Mouse (Mus musculus): ENCODE measurements at regions not wholly inside any gene's neighbourhood (a gene's known extent, or its start where the extent isn't known, plus 50 kb on each side); places are given as distances from the start of the nearest gene placed in this dataset.

GRCm38 (mm10) chr14:9492228-9492627 is 826.2 kb upstream of the 4930452B06Rik start:
- no peak for TF ChIP-seq HCFC1 (IDR thresholded peaks at IDR 0.05; ENCODE audit: borderline replicate concordance, insufficient read depth, low read length)
- no peak for TF ChIP-seq ZNF384 (IDR thresholded peaks at IDR 0.05; ENCODE audit: low read depth, low read length)
- TF ChIP-seq MAFK (IDR thresholded peaks at IDR 0.05; ENCODE audit: insufficient read depth, low read depth, low read length) = no peak
- TF ChIP-seq ZC3H11A (IDR thresholded peaks at IDR 0.05; ENCODE audit: borderline replicate concordance, low read depth, low read length) = no peak
- TF ChIP-seq CHD2 (IDR thresholded peaks at IDR 0.05; ENCODE audit: low read depth, low read length) = no peak
- in situ Hi-C loops (cut with MboI; ENCODE audit: low sequenced_read_pairs in 2 of 2, unreplicated experiment in 2 of 2) = no loop called here
- no peak overlapping the region for H3K27ac ChIP-seq (ENCODE audit: insufficient read depth, low read depth, low read length, poor library complexity, severe bottlenecking)

GRCm38 (mm10) chr14:9488585-9488984 is 822.5 kb upstream of the 4930452B06Rik start:
- in situ Hi-C loops (cut with MboI; ENCODE audit: low sequenced_read_pairs in 2 of 2, unreplicated experiment in 2 of 2) = no loop called here
- Histone ChIP-seq H3K9ac (ENCODE audit: insufficient read depth, low read depth, low read length, poor library complexity, severe bottlenecking) (no peak overlapping the region), H3K4me1 (ENCODE audit: control insufficient read depth in 2 of 2, insufficient read depth in 2 of 2, low read length in 2 of 2, poor library complexity in 1 of 2) (no peaks in the 10 kb centered on the region), H3K9me3 (ENCODE audit: control insufficient read depth, insufficient read depth, low read depth, low read length) (no peaks in the 10 kb centered on the region), H3K27ac (ENCODE audit: insufficient read depth, low read depth, low read length, poor library complexity, severe bottlenecking) (no peak overlapping the region), H3K36me3 (ENCODE audit: control insufficient read depth, insufficient read depth, low read length, poor library complexity, severe bottlenecking) (no peaks in the 10 kb centered on the region), H3K4me3 (ENCODE audit: insufficient read depth in 1 of 2, low read depth in 1 of 2, low read length in 2 of 2, poor library complexity in 1 of 2, severe bottlenecking in 1 of 2) (no peak overlapping the region)
- TF ChIP-seq MAFK (IDR thresholded peaks at IDR 0.05; ENCODE audit: insufficient read depth, low read depth, low read length) = no peak
- no peak for TF ChIP-seq ZC3H11A (IDR thresholded peaks at IDR 0.05; ENCODE audit: borderline replicate concordance, low read depth, low read length)
- no peak for DNase-seq (ENCODE audit: low read depth, low spot score)

More at GRCm38 (mm10) chr14:9492228-9492627, 826.2 kb upstream of the 4930452B06Rik start:
- H3K4me1 ChIP-seq (ENCODE audit: control insufficient read depth in 2 of 2, insufficient read depth in 2 of 2, low read length in 2 of 2, poor library complexity in 1 of 2) = no peaks in the 10 kb centered on the region
- H3K9ac ChIP-seq (ENCODE audit: insufficient read depth, low read depth, low read length, poor library complexity, severe bottlenecking) = no peak overlapping the region
- H3K36me3 ChIP-seq (ENCODE audit: control insufficient read depth, insufficient read depth, low read length, poor library complexity, severe bottlenecking) = no peaks in the 10 kb centered on the region
- no peaks in the 10 kb centered on the region for H3K9me3 ChIP-seq (ENCODE audit: control insufficient read depth, insufficient read depth, low read depth, low read length)
- H3K4me3 ChIP-seq (ENCODE audit: insufficient read depth in 1 of 2, low read depth in 1 of 2, low read length in 2 of 2, poor library complexity in 1 of 2, severe bottlenecking in 1 of 2) = no peak overlapping the region
- no peak for DNase-seq (ENCODE audit: low read depth, low spot score)

- no peak overlapping the region for H3K9ac ChIP-seq (ENCODE audit: insufficient read depth, low read depth, low read length, poor library complexity, severe bottlenecking)
- H3K36me3 ChIP-seq (ENCODE audit: control insufficient read depth, insufficient read depth, low read length, poor library complexity, severe bottlenecking) = no peaks in the 10 kb centered on the region
- no peaks in the 10 kb centered on the region for H3K9me3 ChIP-seq (ENCODE audit: control insufficient read depth, insufficient read depth, low read depth, low read length)
- H3K4me1 ChIP-seq (ENCODE audit: control insufficient read depth in 2 of 2, insufficient read depth in 2 of 2, low read length in 2 of 2, poor library complexity in 1 of 2) = no peaks in the 10 kb centered on the region
- H3K4me3 ChIP-seq (ENCODE audit: insufficient read depth in 1 of 2, low read depth in 1 of 2, low read length in 2 of 2, poor library complexity in 1 of 2, severe bottlenecking in 1 of 2) = no peak overlapping the region
- H3K27ac ChIP-seq (ENCODE audit: insufficient read depth, low read depth, low read length, poor library complexity, severe bottlenecking) = no peak overlapping the region
- TF ChIP-seq MAFK (IDR thresholded peaks at IDR 0.05; ENCODE audit: insufficient read depth, low read depth, low read length) (no peak), HCFC1 (IDR thresholded peaks at IDR 0.05; ENCODE audit: borderline replicate concordance, insufficient read depth, low read length) (no peak), CHD2 (IDR thresholded peaks at IDR 0.05; ENCODE audit: low read depth, low read length) (no peak), ZNF384 (IDR thresholded peaks at IDR 0.05; ENCODE audit: low read depth, low read length) (no peak), ZC3H11A (IDR thresholded peaks at IDR 0.05; ENCODE audit: borderline replicate concordance, low read depth, low read length) (no peak)
- no peak for DNase-seq (ENCODE audit: low read depth, low spot score)
- in situ Hi-C loops (cut with MboI; ENCODE audit: low sequenced_read_pairs in 2 of 2, unreplicated experiment in 2 of 2) = no loop called here
Measured at GRCm38 (mm10) chr14:9478981-9479380, 812.9 kb upstream of the 4930452B06Rik start.

- in situ Hi-C loops (cut with MboI; ENCODE audit: low sequenced_read_pairs in 2 of 2, unreplicated experiment in 2 of 2) = no loop called here
- Histone ChIP-seq H3K4me3 (ENCODE audit: insufficient read depth in 1 of 2, low read depth in 1 of 2, low read length in 2 of 2, poor library complexity in 1 of 2, severe bottlenecking in 1 of 2) (no peak overlapping the region), H3K4me1 (ENCODE audit: control insufficient read depth in 2 of 2, insufficient read depth in 2 of 2, low read length in 2 of 2, poor library complexity in 1 of 2) (no peaks in the 10 kb centered on the region), H3K27ac (ENCODE audit: insufficient read depth, low read depth, low read length, poor library complexity, severe bottlenecking) (no peak overlapping the region), H3K9me3 (ENCODE audit: control insufficient read depth, insufficient read depth, low read depth, low read length) (no peaks in the 10 kb centered on the region), H3K36me3 (ENCODE audit: control insufficient read depth, insufficient read depth, low read length, poor library complexity, severe bottlenecking) (no peaks in the 10 kb centered on the region), H3K9ac (ENCODE audit: insufficient read depth, low read depth, low read length, poor library complexity, severe bottlenecking) (no peak overlapping the region)
- TF ChIP-seq MAFK (IDR thresholded peaks at IDR 0.05; ENCODE audit: insufficient read depth, low read depth, low read length) = no peak
- no peak for TF ChIP-seq ZNF384 (IDR thresholded peaks at IDR 0.05; ENCODE audit: low read depth, low read length)
- TF ChIP-seq CHD2 (IDR thresholded peaks at IDR 0.05; ENCODE audit: low read depth, low read length) = no peak
- TF ChIP-seq ZC3H11A (IDR thresholded peaks at IDR 0.05; ENCODE audit: borderline replicate concordance, low read depth, low read length) = no peak
- TF ChIP-seq HCFC1 (IDR thresholded peaks at IDR 0.05; ENCODE audit: borderline replicate concordance, insufficient read depth, low read length) = no peak
- DNase-seq (ENCODE audit: low read depth, low spot score) = no peak
Measured at GRCm38 (mm10) chr14:9475169-9475568, 809.1 kb upstream of the 4930452B06Rik start.

- TF ChIP-seq ZNF384 (IDR thresholded peaks at IDR 0.05; ENCODE audit: low read depth, low read length) (no peak), HCFC1 (IDR thresholded peaks at IDR 0.05; ENCODE audit: borderline replicate concordance, insufficient read depth, low read length) (no peak), MAFK (IDR thresholded peaks at IDR 0.05; ENCODE audit: insufficient read depth, low read depth, low read length) (no peak), ZC3H11A (IDR thresholded peaks at IDR 0.05; ENCODE audit: borderline replicate concordance, low read depth, low read length) (no peak), CHD2 (IDR thresholded peaks at IDR 0.05; ENCODE audit: low read depth, low read length) (no peak)
- in situ Hi-C loops (cut with MboI; ENCODE audit: low sequenced_read_pairs in 2 of 2, unreplicated experiment in 2 of 2) = no loop called here
- no peak overlapping the region for H3K27ac ChIP-seq (ENCODE audit: insufficient read depth, low read depth, low read length, poor library complexity, severe bottlenecking)
- H3K4me1 ChIP-seq (ENCODE audit: control insufficient read depth in 2 of 2, insufficient read depth in 2 of 2, low read length in 2 of 2, poor library complexity in 1 of 2) = peaks cover 0 to 7% of the 10 kb centered on the region in 2 experiments; a peak in 1 of 4 replicates
- no peak overlapping the region for H3K4me3 ChIP-seq (ENCODE audit: insufficient read depth in 1 of 2, low read depth in 1 of 2, low read length in 2 of 2, poor library complexity in 1 of 2, severe bottlenecking in 1 of 2)
- H3K36me3 ChIP-seq (ENCODE audit: control insufficient read depth, insufficient read depth, low read length, poor library complexity, severe bottlenecking) = no peaks in the 10 kb centered on the region
- H3K9me3 ChIP-seq (ENCODE audit: control insufficient read depth, insufficient read depth, low read depth, low read length) = no peaks in the 10 kb centered on the region
- DNase-seq (ENCODE audit: low read depth, low spot score) = no peak
- H3K9ac ChIP-seq (ENCODE audit: insufficient read depth, low read depth, low read length, poor library complexity, severe bottlenecking) = no peak overlapping the region
Measured at GRCm38 (mm10) chr14:9469686-9470085, 803.6 kb upstream of the 4930452B06Rik start.

All from ES-E14 (cell line).